Mouse (Mus musculus): Measurements from ENCODE around the gene Notch3.

- TF ChIP-seq CTCF (IDR thresholded peaks at IDR 0.05; ENCODE audit: low read depth, low read length): no peak
- no peak for TF ChIP-seq TAL1 (conservative IDR thresholded peaks at IDR 0.05; ENCODE audit: low read depth, low read length)
- no peak for TF ChIP-seq GATA1 (IDR thresholded peaks at IDR 0.05; ENCODE audit: borderline replicate concordance, low read length)
- no peak for TF ChIP-seq GATA2 (IDR thresholded peaks at IDR 0.05; ENCODE audit: borderline replicate concordance, low read depth, low read length)
These were observed 73.8 kb downstream of the Notch3 start for GRCm38 (mm10) chr17:32092895-32093294.

All from G1E (cell line).